Mouse (Mus musculus) embryonic fibroblast, embryonic 13.5 days (primary cell): ENCODE measurements at regions not wholly inside any gene's neighbourhood (a gene's known extent, or its start where the extent isn't known, plus 50 kb on each side); places are given as distances from the start of the nearest gene placed in this dataset.

ENCODE experiments used
- CTCF ChIP-seq: IDR thresholded peaks from 2 replicates; pipeline ENCODE4 v1.5.1; 2011; ENCODE audit warnings: mild to moderate bottlenecking, control low read depth, low read length, moderate library complexity, borderline replicate concordance; ENCODE audit not compliant: insufficient read depth
- POLR2A ChIP-seq: IDR thresholded peaks from 2 replicates; pipeline ENCODE4 v1.6.1; 2011; ENCODE audit warnings: low read depth, mild to moderate bottlenecking, control low read depth, low read length, moderate library complexity

GRCm38 (mm10) chr12:71778948-71779347, 51.9 kb upstream of the Daam1 start:
- TF ChIP-seq CTCF (no peak), POLR2A (no peak)
